Mouse (Mus musculus) bone marrow, adult 2 months (tissue): ENCODE results near the gene Cyp4f17. TPM values are rescaled to one million over a fixed set of nuclear protein-coding genes. Genes with fewer than 3 reads are reported as not detected.

Source experiments
- H3K27ac ChIP-seq: fragments of 200-500 bp; 2 replicates; pipeline ENCODE4 v1.5.1; 2012; ENCODE audit warnings: low read depth, mild to moderate bottlenecking, control low read depth, inconsistent platforms, low read length; ENCODE audit not compliant: control insufficient read depth, poor library complexity, insufficient read depth
- H3K4me1 ChIP-seq: fragments of 200-500 bp; 2 replicates; pipeline ENCODE4 v1.6.1; 2011; ENCODE audit warnings: low read length; ENCODE audit not compliant: control insufficient read depth, insufficient read depth
- H3K4me3 ChIP-seq: fragments of 200-500 bp; replicated peaks from 2 replicates; pipeline ENCODE3; 2011; ENCODE audit warnings: mild to moderate bottlenecking, low read depth, low read length, control low read depth; ENCODE audit not compliant: control insufficient read depth
- CTCF ChIP-seq: fragments of 200-500 bp; IDR thresholded peaks from 2 replicates; pipeline ENCODE4 v1.5.1; 2011; ENCODE audit warnings: low read length, control low read depth; ENCODE audit not compliant: control insufficient read depth, insufficient read depth
- POLR2A ChIP-seq: fragments of 200-500 bp; IDR thresholded peaks from 2 replicates; pipeline ENCODE4 v1.6.1; 2011; ENCODE audit warnings: low read depth, mild to moderate bottlenecking, control low read depth, low read length, borderline replicate concordance; ENCODE audit not compliant: control insufficient read depth
- WGBS: fragments of 180-500 bp; shearing (Covaris S2); methylation state at CpG from one replicate; pipeline ENCODE4 v1.1.7; 2018; 5-methylcytosine and 5-hydroxymethylcytosine counted together
- polyA plus RNA-seq: library from polyadenylated mRNA; stranded (reverse); fragments of >200 nt; gene quantifications from 2 replicates; pipeline ENCODE4 v1.2.4, GENCODE M21; 2011; ENCODE audit warnings: low replicate concordance; ENCODE audit not compliant: missing spikeins, insufficient read depth, insufficient read length

Cyp4f17 gene
- 2.1 and 3.3 TPM in 2 replicates for polyA plus RNA-seq

GRCm38 (mm10) chr17:32505851-32506728 is at the start of gene Cyp4f17:
Gene Cyp4f17 (plus strand): TSS chr17:32506050.
- TF ChIP-seq CTCF = no peak
- no peak for TF ChIP-seq POLR2A
- no peak within 1 kb of the TSS for H3K27ac ChIP-seq
- 3% methylated on average over 30 of the region's 30 CpGs for WGBS
- no peaks in the 10 kb centered on the region for H3K4me1 ChIP-seq
- H3K4me3 ChIP-seq = peak within 1 kb of the TSS; percentile 58

- TF ChIP-seq POLR2A (no peak), CTCF (no peak)
- H3K4me3 ChIP-seq = no peak overlapping the region
- H3K27ac ChIP-seq = no peak overlapping the region
- 74% methylated on average over 7 of the region's 7 CpGs for WGBS
- H3K4me1 ChIP-seq = no peaks in the 10 kb centered on the region
Observed at GRCm38 (mm10) chr17:32468494-32468893, 37.4 kb upstream of the Cyp4f17 start.

GRCm38 (mm10) chr17:32470795-32471194 is 35.1 kb upstream of the Cyp4f17 start:
- H3K4me1 ChIP-seq = peaks cover 1% of the 10 kb centered on the region; the same call in 1 of the 2 replicates
- H3K4me3 ChIP-seq = no peak overlapping the region
- H3K27ac ChIP-seq = no peak overlapping the region
- WGBS = 67% methylated on average over 4 of the region's 4 CpGs
- TF ChIP-seq CTCF (no peak), POLR2A (no peak)

GRCm38 (mm10) chr17:32472176-32472575 is 33.7 kb upstream of the Cyp4f17 start:
- TF ChIP-seq POLR2A (no peak), CTCF (no peak)
- H3K27ac ChIP-seq = no peak overlapping the region
- 53% methylated on average over 7 of the region's 7 CpGs for WGBS
- H3K4me3 ChIP-seq = no peak overlapping the region
- peaks cover 1% of the 10 kb centered on the region; the same call in 1 of the 2 replicates for H3K4me1 ChIP-seq

GRCm38 (mm10) chr17:32474954-32475560 is 30.8 kb upstream of the Cyp4f17 start:
- no peak overlapping the region for H3K27ac ChIP-seq
- peaks cover 1% of the 10 kb centered on the region for H3K4me1 ChIP-seq
- TF ChIP-seq CTCF = no peak
- TF ChIP-seq POLR2A = no peak
- WGBS = 44% methylated on average over 5 of the region's 5 CpGs
- no peak overlapping the region for H3K4me3 ChIP-seq

GRCm38 (mm10) chr17:32477204-32477603 is 28.6 kb upstream of the Cyp4f17 start:
- Histone ChIP-seq H3K4me1 (peaks cover 1% of the 10 kb centered on the region), H3K4me3 (no peak overlapping the region), H3K27ac (no peak overlapping the region)
- WGBS = 81% methylated on average over 1 of the region's 1 CpGs
- TF ChIP-seq CTCF (no peak), POLR2A (no peak)

GRCm38 (mm10) chr17:32478727-32479126 is 27.1 kb upstream of the Cyp4f17 start:
- WGBS = 10% methylated on average over 2 of the region's 2 CpGs
- no peak overlapping the region for H3K4me3 ChIP-seq

More at GRCm38 (mm10) chr17:32478727-32479126, 27.1 kb upstream of the Cyp4f17 start:
- TF ChIP-seq CTCF (no peak), POLR2A (no peak)
- Histone ChIP-seq H3K27ac (no peak overlapping the region), H3K4me1 (peaks cover 1% of the 10 kb centered on the region)
